Mouse (Mus musculus): ENCODE data around the gene Spns2. TPM values are rescaled to one million over a fixed set of nuclear protein-coding genes. Genes with fewer than 3 reads are reported as not detected.
A peak's percentile ranks its signal among the peaks of the same experiment; 100 is the strongest.

The Spns2 gene
- total RNA-seq, 2 experiments from 2014 or later = 18.0 to 19.5 TPM

DNA sequence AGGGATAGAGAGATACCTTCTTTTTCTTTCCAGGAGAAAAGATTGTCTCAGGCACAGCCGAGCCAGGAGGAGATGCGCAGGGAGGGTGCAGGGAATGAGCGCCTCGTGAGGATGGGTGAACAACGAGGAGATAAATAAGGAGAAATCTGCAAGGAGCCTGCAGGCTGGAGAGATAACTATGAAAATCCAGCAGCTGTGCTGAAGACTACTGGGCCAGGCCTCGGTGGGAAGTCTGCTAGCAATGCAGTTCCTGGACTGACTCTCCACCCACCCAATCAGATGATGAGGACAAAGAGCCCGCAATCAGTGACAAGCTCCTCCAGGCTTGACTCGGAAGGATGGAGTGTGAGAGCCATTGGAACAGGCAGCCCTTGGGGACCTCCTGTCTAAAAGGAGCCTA, 12.5 kb upstream of the Spns2 start:
- no peak for DNase-seq

DNA sequence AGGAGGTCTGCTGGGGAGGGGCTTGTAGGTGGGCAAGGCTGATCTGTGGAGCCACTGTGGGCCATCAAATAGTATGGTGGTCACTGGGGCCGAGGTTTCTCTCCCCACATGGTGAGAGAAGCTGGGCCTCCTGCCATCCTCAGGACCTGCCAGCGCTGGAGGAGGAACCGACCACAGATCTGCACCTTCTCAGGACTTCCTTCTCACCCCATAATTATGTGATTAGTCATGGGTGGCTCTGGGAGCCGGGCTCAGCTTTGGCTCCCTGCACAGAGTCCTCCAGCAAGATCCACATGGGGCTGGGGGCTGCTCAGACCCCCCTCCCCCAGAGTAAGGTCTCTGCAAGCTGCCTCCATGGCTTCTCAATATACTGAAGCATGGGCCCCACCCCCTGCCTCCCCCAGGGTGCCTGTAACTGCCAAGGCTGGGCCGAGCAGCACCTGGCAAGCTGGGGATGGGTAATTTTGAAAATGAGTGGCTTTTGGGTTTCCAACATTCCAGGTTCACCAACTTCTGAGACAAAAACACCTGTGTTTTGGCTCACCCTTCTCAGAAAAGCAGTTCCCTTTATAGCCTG, 11.8 kb upstream of the Spns2 start:
- DNase-seq = no peak
- intact Hi-C loops (cut with DNase I) = no loop called here

More for the DNA sequence above, 12.5 kb upstream of the Spns2 start:
- intact Hi-C loops (cut with DNase I) = no loop called here

DNA sequence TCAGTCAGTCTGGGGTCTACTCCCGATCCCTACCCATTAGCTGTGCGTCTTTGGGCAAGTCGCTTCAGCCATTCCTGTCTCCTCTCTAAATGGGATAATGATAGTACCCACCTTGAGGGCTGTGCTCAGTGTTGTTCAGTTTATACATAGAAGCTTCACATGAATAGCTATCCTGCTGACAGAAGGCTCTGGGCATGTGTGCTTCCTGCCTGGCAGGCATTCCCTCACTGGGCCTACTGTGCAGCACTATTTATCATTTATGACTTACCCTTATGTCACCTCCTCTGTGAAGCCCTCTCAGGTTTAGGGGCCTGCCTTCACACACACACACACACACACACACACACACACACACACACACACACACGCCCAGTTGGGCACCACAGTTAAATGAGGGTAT, 10.4 kb upstream of the Spns2 start:
- intact Hi-C loops (cut with DNase I) = no loop called here
- no peak for DNase-seq

DNA sequence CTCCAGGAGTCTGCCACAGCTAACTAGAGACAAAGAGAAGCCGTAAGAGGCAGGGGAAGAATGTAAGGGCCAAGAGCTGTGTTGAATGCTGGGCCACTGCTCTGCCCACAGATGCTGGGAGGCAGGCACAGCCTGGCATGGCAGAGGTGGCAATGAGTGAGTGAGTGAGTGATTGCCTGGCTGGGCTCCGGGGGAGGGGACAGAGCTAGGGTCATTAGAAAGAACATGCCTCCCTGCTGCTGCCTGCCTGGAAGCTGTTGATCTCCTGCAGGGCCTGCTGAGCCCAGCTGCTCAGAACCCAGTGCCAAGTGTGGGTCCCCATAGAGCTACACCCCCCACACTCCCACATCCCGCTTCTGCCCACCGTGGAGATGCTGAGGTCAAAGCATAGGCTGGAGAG, 7.7 kb upstream of the Spns2 start:
- no peak for DNase-seq

DNA sequence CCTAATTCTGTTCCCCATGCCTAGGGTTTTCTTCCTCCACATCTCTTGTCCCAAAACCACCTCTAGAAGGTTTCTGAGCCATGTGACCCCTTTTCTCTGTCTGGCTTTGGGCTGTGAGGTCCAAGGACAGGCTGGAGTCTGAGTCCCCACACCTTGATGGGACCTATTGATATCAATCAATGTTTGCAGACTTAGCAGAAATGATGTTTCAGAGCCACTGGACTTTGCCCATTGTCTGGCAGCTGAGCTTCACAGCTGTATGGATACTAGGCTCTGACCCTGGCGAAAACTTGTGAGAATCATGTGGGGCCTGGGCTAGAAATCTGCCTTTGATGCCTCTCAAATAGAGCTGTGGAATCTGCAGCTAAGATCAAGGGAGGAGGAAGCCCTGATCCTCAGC, 7.1 kb upstream of the Spns2 start:
- no peak for DNase-seq
- intact Hi-C loops (cut with DNase I) = no loop called here

More for the DNA sequence above, 7.7 kb upstream of the Spns2 start:
- intact Hi-C loops (cut with DNase I) = no loop called here

DNA sequence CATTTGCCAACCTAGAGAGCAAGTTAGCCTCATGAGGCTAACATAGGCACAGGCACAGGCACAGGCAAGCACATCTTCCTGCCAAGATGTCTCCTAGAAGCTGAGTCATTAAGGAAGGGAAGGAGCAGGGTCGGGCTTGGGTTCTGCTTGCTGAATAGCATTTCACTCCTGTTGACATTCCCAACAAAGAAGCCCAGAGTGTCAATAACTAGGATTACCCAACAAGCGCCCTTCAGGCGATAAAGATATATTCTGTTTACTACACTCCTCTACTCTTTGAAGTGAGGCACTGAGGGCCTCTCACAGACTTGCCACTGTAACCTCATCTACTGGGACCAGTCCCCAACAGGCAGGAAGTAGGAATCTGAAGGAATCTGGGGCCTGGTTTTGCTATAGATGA, 6.4 kb upstream of the Spns2 start:
- intact Hi-C loops (cut with DNase I) = no loop called here
- no peak for DNase-seq

DNA sequence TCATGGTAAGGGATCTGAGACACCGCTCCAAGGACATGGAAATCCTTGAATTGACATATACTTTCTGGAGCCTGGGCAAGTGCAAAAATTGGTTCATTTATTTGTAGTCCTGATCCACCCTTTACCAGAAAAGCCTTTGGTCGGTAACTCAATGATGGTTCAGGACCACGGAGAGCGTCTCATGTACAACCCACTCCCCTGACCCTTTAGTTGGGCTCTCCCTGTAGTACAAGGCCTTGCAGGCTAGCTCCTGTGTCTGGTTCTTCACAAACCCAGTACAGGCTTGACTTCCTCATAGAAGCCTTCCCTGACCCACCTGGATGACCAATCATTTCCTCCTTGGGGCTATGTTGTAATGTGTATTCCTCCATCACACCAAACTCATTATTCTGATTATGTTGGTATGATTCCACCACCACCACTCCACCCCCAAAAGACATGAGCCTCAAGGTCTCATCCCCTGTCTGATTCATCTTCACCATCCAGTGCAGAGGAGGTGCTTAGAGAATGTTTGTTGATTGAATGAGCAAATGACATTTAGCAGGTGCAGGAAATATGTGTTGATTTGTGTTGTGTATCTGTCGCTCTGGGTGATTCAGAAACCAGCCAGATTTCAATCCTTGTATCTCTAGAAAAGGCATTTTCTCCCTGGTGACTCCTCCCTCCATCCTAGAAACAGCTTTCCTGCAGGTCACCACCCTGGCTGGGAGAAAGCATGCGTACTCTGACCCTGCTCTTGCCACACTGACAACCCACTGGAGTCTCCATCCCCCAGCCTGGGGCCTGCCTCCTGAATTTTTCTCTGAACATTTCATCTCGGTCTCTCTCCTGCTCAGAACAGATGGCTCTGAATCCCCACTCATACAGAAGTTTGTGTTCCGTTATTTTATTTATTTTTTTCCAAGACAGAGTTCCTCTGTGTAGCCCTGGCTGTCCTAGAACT, 4.6 kb upstream of the Spns2 start:
- intact Hi-C loops (cut with DNase I) = no loop called here
- no peak for DNase-seq

DNA sequence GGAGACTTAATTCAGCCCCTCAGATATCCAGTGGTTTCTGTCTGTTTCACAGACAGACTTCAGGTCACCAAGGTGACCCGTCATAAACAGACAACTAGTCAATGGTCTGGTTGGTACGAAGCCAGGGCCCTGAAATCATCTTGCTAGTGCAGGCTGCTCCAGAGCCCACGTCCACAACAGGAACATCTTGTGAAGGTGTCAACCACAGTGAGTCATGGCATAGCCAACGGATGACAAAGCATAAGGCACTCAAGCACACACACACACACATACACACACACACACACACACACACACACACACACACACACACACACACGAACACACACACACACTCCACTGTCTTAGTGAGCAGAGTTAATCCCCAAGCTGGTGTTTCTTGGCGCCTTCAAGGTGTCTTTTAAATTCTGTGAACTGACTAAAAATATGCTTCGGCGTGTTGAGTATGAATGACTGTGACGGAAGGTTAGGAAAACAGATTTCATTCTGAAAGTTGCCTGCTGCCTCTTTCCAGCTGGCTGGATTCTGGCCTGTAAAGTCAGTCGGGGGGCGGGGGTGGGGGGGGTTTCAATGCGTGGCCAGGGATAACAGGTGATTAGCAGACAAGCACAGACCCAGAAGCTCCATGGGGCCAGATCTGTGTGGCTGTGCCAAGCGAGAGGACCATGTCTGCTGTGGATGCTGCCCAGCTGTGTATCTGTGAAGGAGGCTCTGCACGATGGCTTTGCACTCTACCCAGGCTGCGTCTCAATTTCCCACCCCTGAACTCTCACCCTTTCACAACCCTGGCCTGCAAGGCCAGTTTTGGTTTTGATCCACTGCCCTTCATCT, 1.6 kb upstream of the Spns2 start:
- no peak for DNase-seq
- intact Hi-C loops (cut with DNase I) = loop anchor here (2.0 kb wide), 1 partner anchor 73 kb away; no protein-coding TSS in a partner anchor

DNA sequence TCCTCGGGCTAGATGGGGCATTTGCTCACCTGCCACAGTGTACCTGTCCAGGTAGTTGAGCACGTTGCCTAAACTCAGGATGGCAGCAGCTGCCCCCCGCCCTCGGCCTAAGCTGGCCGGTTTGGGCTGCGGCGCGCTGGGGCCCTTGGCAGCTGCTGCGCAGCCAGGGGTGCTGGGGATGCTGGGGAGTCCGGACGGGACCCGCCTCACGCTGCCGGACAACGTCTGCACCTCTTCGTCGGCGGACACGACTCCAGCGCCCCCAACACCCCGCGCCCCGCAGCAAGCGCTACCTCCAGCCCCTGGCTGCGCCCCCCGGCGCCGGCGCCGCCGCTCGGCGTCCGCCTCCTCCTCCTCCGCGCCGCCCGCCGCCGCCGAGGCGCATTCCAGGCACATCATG, 307 bp downstream of the Spns2 start:
- intact Hi-C loops (cut with DNase I) = loop anchor here (1.0 to 2.0 kb wide), 2 partner anchors 20 to 33 kb away; no protein-coding TSS in a partner anchor
- DNase-seq = no peak

DNA sequence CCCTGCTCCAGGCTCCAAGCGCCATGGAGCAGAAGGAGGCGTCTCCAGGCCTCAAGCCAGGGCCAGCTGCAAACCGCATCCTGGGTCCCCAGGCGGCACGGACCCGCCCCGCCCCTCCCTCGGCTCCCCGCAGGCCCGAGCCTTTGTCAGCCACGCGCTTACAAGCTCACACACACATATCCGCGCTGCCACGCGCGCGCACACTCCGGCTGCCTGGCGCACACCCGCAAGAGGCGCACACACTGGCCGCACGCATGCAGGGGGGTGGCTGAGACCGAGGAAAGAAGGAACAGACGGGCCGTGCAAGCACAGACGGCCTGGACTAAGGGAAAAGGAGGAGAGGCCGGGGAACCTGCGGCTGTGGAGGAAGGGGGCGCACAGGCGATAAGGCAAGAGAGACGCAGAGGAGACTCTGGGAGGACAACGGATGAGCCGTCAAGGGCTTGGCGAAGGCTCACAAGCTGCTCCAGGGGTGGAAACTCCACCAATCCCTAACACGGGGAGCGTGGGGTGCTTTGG, 892 bp downstream of the Spns2 start:
- intact Hi-C loops (cut with DNase I) = loop anchor here (1.0 to 2.0 kb wide), 2 partner anchors 20 to 32 kb away; no protein-coding TSS in a partner anchor

DNA sequence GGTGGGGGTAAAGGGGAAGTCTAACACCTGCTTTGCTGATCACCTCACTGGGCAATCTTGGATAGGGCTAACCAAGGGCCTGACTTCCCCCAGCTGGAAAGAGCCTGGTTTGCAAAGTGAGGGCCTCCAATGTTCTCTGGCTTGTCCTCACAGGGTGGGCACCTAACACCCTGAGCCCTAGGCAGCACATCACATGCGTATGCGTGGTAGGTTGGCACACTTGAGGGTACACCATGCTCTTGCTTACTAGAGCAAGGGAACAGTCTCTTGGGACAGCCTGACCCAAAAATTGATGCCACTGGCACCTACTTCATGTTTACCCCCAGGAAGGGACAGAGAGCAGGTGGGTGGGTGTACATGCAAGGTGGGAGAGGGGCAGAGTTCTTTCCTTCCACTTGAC, 2.0 kb downstream of the Spns2 start:
- DNase-seq = no peak
- intact Hi-C loops (cut with DNase I) = loop anchor here (2.0 kb wide), 1 partner anchor 31 kb away; no protein-coding TSS in a partner anchor

More for the DNA sequence above, 892 bp downstream of the Spns2 start:
- DNase-seq = peak in 1 of 2 experiments; percentile 46

DNA sequence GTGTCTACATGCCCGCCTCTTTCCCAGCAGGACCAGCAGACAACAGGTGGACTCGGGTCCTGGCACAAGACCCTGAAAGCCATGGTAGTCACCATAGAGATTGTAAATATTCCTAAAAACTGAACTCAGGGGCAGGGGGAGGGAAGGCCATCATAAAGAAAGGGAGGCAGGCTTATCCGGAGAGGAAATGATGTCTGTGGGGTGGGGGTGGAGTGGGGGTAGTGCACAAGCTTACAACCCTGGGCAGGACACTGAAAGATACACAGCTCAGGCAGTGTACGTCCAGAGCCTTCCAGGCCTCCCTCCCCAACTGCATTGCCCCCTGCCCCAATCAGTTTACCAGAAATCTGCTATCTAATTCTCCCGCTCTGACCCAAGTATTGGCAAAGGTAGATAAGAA, 2.5 kb downstream of the Spns2 start:
- no peak for DNase-seq
- intact Hi-C loops (cut with DNase I) = no loop called here

DNA sequence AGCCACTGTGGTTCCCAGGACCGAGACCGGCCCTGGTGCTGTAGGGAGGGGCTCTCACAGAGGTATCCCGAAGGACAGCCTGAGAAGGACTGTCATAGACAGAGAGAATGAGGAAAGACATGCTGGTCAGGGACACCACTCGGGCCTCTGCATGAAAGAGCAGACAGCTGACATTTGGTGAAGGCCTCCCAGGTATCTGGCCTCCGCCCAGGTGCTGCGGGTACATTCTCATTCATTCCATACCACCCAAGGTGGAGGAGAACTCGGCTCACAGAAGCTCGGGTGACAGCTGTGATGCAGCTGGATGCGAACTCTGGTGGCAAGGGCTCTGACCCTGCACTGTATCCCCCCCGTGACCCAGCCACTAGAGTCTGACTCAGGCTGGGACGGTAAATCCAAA, 3.7 kb downstream of the Spns2 start:
- intact Hi-C loops (cut with DNase I) = no loop called here
- no peak for DNase-seq

DNA sequence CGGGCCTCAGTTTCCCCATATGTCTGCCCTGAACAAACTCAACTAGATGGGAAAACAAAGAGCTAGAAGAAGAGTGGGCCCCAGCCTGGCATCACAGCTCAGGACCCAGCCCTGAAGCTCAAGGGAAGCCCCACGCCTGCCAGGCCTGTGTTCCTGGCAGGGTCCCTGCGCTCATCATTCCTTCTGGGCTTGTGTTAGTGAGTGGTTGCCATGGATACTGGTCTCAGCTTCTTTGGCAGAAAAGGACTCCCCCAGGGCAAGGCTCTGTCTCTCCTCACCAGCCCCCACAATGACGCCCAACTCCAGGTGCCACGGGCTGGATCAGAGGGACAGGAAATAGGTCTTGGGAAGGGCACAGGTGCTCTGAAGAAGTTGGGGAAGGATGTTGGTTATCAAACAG, 4.5 kb downstream of the Spns2 start:
- intact Hi-C loops (cut with DNase I) = no loop called here
- no peak for DNase-seq

DNA sequence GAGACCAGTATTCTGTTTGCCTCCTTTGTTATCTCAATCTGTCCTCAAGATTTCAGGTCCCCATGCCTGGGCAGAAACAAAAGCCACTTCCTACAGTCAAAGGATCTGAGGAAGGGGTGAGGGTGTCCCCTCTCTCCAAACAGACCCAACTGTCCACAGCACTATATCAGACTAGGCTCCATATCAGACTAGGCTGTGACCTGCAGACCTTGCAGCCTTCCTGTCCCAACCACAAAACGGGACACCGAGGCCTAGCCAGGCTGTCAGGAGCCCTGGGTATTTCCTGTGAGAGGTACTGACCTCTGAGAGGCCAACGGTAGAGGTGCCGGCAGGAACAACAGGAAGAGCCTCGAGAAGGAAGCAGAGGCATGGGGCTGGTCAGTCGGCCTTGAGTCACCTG, 5.2 kb downstream of the Spns2 start:
- no peak for DNase-seq
- intact Hi-C loops (cut with DNase I) = no loop called here

DNA sequence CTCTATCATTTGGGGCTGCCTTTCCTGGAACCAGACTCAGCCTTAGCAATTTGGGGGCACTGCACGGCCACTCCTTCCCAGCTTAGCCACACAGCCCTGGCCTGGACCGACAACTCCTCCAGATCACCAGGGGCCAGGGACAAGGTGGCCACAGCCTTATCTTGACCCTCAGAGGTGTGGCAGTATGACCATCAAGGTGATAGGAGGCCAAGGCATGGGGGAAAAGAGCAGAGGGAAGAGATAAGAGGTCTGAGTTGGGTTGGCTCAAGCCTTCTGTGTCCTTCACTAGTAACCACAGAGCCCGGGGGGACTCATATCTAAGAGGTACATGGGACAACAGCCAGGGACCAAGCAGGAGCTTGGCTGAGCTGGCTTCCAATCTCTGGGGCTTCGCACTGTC, 7.8 kb downstream of the Spns2 start:
- intact Hi-C loops (cut with DNase I) = no loop called here
- DNase-seq = no peak

DNA sequence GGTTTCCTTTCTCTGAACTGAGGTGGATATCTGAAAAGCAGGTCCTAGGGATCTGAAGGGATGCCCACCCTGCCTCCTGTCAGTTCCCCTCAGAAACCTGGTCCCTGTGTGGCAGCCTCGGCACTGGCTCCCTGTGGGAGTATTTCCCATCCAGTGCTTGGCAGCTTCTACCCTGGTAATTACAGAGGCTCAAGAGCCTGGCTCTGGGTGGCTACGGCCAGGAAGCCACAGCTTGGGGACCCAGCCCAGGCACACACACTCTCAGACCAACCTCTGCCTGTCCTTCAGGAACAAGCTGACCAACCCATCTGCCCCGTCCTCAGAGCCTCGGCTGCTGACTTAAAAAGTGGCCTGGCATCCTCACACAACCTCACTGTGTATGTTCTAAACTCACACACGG, 8.4 kb downstream of the Spns2 start:
- DNase-seq = no peak
- intact Hi-C loops (cut with DNase I) = no loop called here

DNA sequence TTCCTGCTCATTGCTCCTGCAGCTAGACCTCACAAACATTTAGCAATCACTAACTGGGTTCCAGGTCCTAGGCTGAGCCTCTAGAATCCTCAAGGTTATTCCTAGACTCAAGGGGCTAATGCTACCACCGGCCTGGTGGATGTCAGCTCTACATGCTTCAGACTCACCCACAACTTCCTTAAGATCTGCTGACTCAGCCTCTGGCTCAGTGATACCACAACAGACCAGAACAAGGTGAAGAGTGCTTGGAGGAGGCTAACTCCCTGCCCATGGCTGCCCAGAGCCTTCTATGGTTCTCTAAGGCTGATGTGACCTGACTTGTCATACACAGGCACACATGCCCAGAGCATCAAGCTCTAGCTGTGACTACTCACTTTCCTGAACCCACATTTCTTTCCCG, 10.2 kb downstream of the Spns2 start:
- no peak for DNase-seq
- intact Hi-C loops (cut with DNase I) = no loop called here

DNA sequence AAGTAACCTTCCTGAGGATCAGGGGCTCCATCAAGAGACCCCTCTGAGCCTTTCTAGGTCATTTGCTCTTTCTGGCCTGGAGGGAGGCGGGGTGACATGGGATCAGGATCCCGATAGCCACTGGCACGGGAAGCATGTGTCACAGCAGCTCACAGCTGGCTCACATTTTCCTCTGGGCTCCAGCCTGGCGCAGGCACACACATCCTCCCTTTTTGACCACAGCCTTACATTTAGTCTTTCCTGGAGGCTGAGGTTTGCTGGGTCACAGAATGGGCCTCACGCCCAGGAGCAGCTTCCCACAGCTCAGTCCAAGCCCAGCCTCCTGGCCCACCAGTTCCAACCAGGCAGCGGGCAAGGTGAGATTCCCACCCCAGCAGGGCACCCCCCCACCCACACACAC, 11.5 kb downstream of the Spns2 start:
- peak; percentile 40 to 49 for DNase-seq
- intact Hi-C loops (cut with DNase I) = no loop called here

DNA sequence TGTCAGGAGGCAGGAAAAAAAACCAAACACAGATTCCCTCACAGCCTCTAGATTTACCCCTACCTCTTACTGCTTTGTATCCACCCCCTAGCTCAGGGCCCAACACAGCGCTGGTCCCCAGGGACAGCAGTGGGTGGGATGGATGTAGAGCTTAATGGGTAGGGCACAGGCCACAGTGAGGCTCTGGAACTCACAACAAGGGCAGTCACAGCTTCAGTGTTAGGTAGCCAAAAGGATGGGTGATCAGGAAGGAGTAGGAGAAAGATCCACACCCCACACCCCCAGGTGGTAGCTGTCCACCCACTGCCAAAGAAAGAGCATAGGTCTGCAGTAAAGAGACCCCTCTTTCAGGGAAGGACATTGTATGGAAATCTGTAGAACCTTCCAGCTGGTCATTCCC, 12.1 kb downstream of the Spns2 start:
- intact Hi-C loops (cut with DNase I) = no loop called here

DNA sequence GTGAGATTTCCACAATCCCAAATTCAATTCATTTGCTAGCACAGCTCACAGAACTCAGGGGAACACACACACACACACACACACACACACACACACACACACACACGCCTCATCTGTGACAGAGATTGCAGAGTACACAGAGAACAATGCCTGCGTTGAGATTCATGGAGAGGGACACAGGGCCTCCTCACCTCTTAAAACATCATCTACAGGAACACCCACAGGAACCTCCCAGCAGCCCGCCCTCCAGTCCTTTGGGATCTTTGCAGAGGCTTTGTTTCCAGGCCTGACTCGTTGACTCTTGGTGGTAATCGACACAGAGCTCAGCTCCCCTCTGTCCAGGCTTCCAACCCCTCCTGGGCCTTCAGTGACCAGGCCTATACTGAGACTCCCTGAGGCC, 12.5 kb downstream of the Spns2 start:
- peak in 1 of 2 experiments; percentile 40 for DNase-seq
- intact Hi-C loops (cut with DNase I) = no loop called here

More for the DNA sequence above, 12.1 kb downstream of the Spns2 start:
- DNase-seq = no peak
